21 mouse cellular contexts compared by ENCODE assay signal in genomic region chr10:117470481-117470880, GRCm38 (mm10).
"Had no signal": no experiment of that assay in that cellular context is flagged by ENCODE, and none has a peak within 500 bp of the region (broad histone marks: within the 10 kb centered on the region; RNA-seq: fewer than 3 reads in every experiment).

No protein-coding gene starts in this region.

- H3K9ac ChIP-seq: limb, embryonic 12.5 days; limb, embryonic 15.5 days; liver, embryonic 14.5 days; liver, postnatal 0 days; lung, embryonic 14.5 days; midbrain, embryonic 12.5 days; midbrain, embryonic 15.5 days; neural tube, embryonic 12.5 days; neural tube, embryonic 15.5 days had no signal

- ATAC-seq: liver, postnatal 0 days; lung, postnatal 0 days; midbrain, embryonic 15.5 days had no signal

- H3K9me3 ChIP-seq: midbrain, embryonic 15.5 days; neural tube, embryonic 15.5 days had no signal

- DNase-seq: kidney, postnatal 36 days; left cerebral cortex, postnatal 4 days; liver, postnatal 0 days; lung, embryonic 14.5 days; right cerebral cortex, adult 18-20 months; right cerebral cortex, postnatal 14 days; right cerebral cortex, postnatal 4 days; thymus, adult 2 months; thymus, postnatal 14 days; thymus, postnatal 4 days had no signal

- H3K4me2 ChIP-seq: limb, embryonic 12.5 days; limb, embryonic 15.5 days; liver, embryonic 11.5 days; lung, embryonic 14.5 days; midbrain, embryonic 12.5 days; midbrain, embryonic 15.5 days; neural tube, embryonic 12.5 days; neural tube, embryonic 15.5 days had no signal

- H3K27ac ChIP-seq: limb, embryonic 12.5 days; limb, embryonic 15.5 days; liver, embryonic 14.5 days; macrophage; midbrain, embryonic 12.5 days; midbrain, embryonic 15.5 days; neural tube, embryonic 12.5 days; neural tube, embryonic 15.5 days; stomach, postnatal 0 days had no signal

- H3K27me3 ChIP-seq: limb, embryonic 12.5 days; limb, embryonic 15.5 days; midbrain, embryonic 15.5 days; neural tube, embryonic 12.5 days; neural tube, embryonic 15.5 days had no signal

- H3K36me3 ChIP-seq: limb, embryonic 12.5 days; limb, embryonic 15.5 days; midbrain, embryonic 12.5 days; midbrain, embryonic 15.5 days; neural tube, embryonic 12.5 days; neural tube, embryonic 15.5 days had no signal

- H3K4me3 ChIP-seq: limb, embryonic 12.5 days; limb, embryonic 15.5 days; midbrain, embryonic 12.5 days; midbrain, embryonic 15.5 days; neural tube, embryonic 12.5 days; neural tube, embryonic 15.5 days had no signal

- H3K4me1 ChIP-seq: midbrain, embryonic 12.5 days; midbrain, embryonic 15.5 days; neural tube, embryonic 12.5 days; neural tube, embryonic 15.5 days had no signal
